Mouse (Mus musculus): Measurements from ENCODE around the gene Olfr549. TPM values are rescaled to one million over a fixed set of nuclear protein-coding genes. Genes with fewer than 3 reads are reported as not detected.
A peak's percentile ranks its signal among the peaks of the same experiment; 100 is the strongest.

Olfr549 gene
- polyA plus RNA-seq (2014; fragmentation: Nextera tagmentation; extraction: Ambion mirVana), result not detected in 2 replicates

- Histone ChIP-seq H3K4me1 (ENCODE audit: control insufficient read depth in 2 of 2, insufficient read depth in 2 of 2, low read length in 2 of 2) (no peaks in the 10 kb centered on the region), H3K27me3 (ENCODE audit: control insufficient read depth, insufficient read depth, low read length) (no peaks in the 10 kb centered on the region), H3K4me2 (ENCODE audit: low read length) (no peak within 1 kb of the TSS), H3K9ac (ENCODE audit: low read length) (no peak within 1 kb of the TSS), H3K9me3 (ENCODE audit: control insufficient read depth, low read length) (no peaks in the 10 kb centered on the region), H3K27ac (replicated peaks in 1 of 2; ENCODE audit: control insufficient read depth in 1 of 2, insufficient read depth in 1 of 2, low read depth in 2 of 2, low read length in 2 of 2) (no peak within 1 kb of the TSS), H3K4me3 (ENCODE audit: control insufficient read depth in 1 of 2, insufficient read depth in 1 of 2, low read depth in 1 of 2, low read length in 2 of 2) (no peak within 1 kb of the TSS), H3K36me3 (ENCODE audit: control insufficient read depth, insufficient read depth, low read length) (no peaks in the 10 kb centered on the region)
- no peak for ATAC-seq (ENCODE audit: insufficient number of reproducible peaks, insufficient read depth, low FRiP score, low read depth)
- WGBS, result 80% methylated on average over 3 of the region's 3 CpGs
Observed at GRCm38 (mm10) chr7:102549570-102549969, at the start of gene Olfr549. Gene Olfr549 (plus strand): TSS chr7:102549870.

GRCm38 (mm10) chr7:102501986-102502385 lies 47.7 kb upstream of the Olfr549 start:
- Histone ChIP-seq H3K9ac (ENCODE audit: low read length) (no peak overlapping the region), H3K36me3 (ENCODE audit: control insufficient read depth, insufficient read depth, low read length) (no peaks in the 10 kb centered on the region), H3K9me3 (ENCODE audit: control insufficient read depth, low read length) (no peaks in the 10 kb centered on the region), H3K4me3 (ENCODE audit: control insufficient read depth in 1 of 2, insufficient read depth in 1 of 2, low read depth in 1 of 2, low read length in 2 of 2) (no peak overlapping the region), H3K27me3 (ENCODE audit: control insufficient read depth, insufficient read depth, low read length) (no peaks in the 10 kb centered on the region), H3K4me1 (ENCODE audit: control insufficient read depth in 2 of 2, insufficient read depth in 2 of 2, low read length in 2 of 2) (no peaks in the 10 kb centered on the region), H3K4me2 (ENCODE audit: low read length) (no peak overlapping the region), H3K27ac (replicated peaks in 1 of 2; ENCODE audit: control insufficient read depth in 1 of 2, insufficient read depth in 1 of 2, low read depth in 2 of 2, low read length in 2 of 2) (no peak overlapping the region)
- 73% methylated on average over 5 of the region's 5 CpGs for WGBS
- no peak for ATAC-seq (ENCODE audit: insufficient number of reproducible peaks, insufficient read depth, low FRiP score, low read depth)

GRCm38 (mm10) chr7:102506848-102507247 lies 42.8 kb upstream of the Olfr549 start:
- ATAC-seq (ENCODE audit: insufficient number of reproducible peaks, insufficient read depth, low FRiP score, low read depth), result no peak
- no peak overlapping the region for H3K4me2 ChIP-seq (ENCODE audit: low read length)
- no peak overlapping the region for H3K4me3 ChIP-seq (ENCODE audit: control insufficient read depth in 1 of 2, insufficient read depth in 1 of 2, low read depth in 1 of 2, low read length in 2 of 2)
- H3K4me1 ChIP-seq (ENCODE audit: control insufficient read depth in 2 of 2, insufficient read depth in 2 of 2, low read length in 2 of 2), result no peaks in the 10 kb centered on the region
- no peak overlapping the region for H3K27ac ChIP-seq (replicated peaks in 1 of 2; ENCODE audit: control insufficient read depth in 1 of 2, insufficient read depth in 1 of 2, low read depth in 2 of 2, low read length in 2 of 2)
- 42% methylated on average over 3 of the region's 3 CpGs for WGBS
- H3K27me3 ChIP-seq (ENCODE audit: control insufficient read depth, insufficient read depth, low read length), result peaks cover 4% of the 10 kb centered on the region; the same call in 1 of the 2 replicates
- H3K36me3 ChIP-seq (ENCODE audit: control insufficient read depth, insufficient read depth, low read length), result no peaks in the 10 kb centered on the region
- no peak overlapping the region for H3K9ac ChIP-seq (ENCODE audit: low read length)
- no peaks in the 10 kb centered on the region for H3K9me3 ChIP-seq (ENCODE audit: control insufficient read depth, low read length)

GRCm38 (mm10) chr7:102508066-102508465 lies 41.6 kb upstream of the Olfr549 start:
- no peak for ATAC-seq (ENCODE audit: insufficient number of reproducible peaks, insufficient read depth, low FRiP score, low read depth)
- H3K4me3 ChIP-seq (ENCODE audit: control insufficient read depth in 1 of 2, insufficient read depth in 1 of 2, low read depth in 1 of 2, low read length in 2 of 2), result no peak overlapping the region
- WGBS, result 81% methylated on average over 9 of the region's 9 CpGs
- H3K4me1 ChIP-seq (ENCODE audit: control insufficient read depth in 2 of 2, insufficient read depth in 2 of 2, low read length in 2 of 2), result no peaks in the 10 kb centered on the region
- peaks cover 4% of the 10 kb centered on the region; the same call in 1 of the 2 replicates for H3K27me3 ChIP-seq (ENCODE audit: control insufficient read depth, insufficient read depth, low read length)
- H3K36me3 ChIP-seq (ENCODE audit: control insufficient read depth, insufficient read depth, low read length), result no peaks in the 10 kb centered on the region
- H3K9ac ChIP-seq (ENCODE audit: low read length), result no peak overlapping the region
- H3K27ac ChIP-seq (replicated peaks in 1 of 2; ENCODE audit: control insufficient read depth in 1 of 2, insufficient read depth in 1 of 2, low read depth in 2 of 2, low read length in 2 of 2), result no peak overlapping the region
- H3K9me3 ChIP-seq (ENCODE audit: control insufficient read depth, low read length), result no peaks in the 10 kb centered on the region
- no peak overlapping the region for H3K4me2 ChIP-seq (ENCODE audit: low read length)

- Histone ChIP-seq H3K9me3 (ENCODE audit: control insufficient read depth, low read length) (no peaks in the 10 kb centered on the region), H3K4me1 (ENCODE audit: control insufficient read depth in 2 of 2, insufficient read depth in 2 of 2, low read length in 2 of 2) (no peaks in the 10 kb centered on the region), H3K27me3 (ENCODE audit: control insufficient read depth, insufficient read depth, low read length) (peaks cover 4% of the 10 kb centered on the region; the same call in 1 of the 2 replicates), H3K4me2 (ENCODE audit: low read length) (no peak overlapping the region), H3K4me3 (ENCODE audit: control insufficient read depth in 1 of 2, insufficient read depth in 1 of 2, low read depth in 1 of 2, low read length in 2 of 2) (no peak overlapping the region), H3K36me3 (ENCODE audit: control insufficient read depth, insufficient read depth, low read length) (no peaks in the 10 kb centered on the region), H3K9ac (ENCODE audit: low read length) (no peak overlapping the region), H3K27ac (replicated peaks in 1 of 2; ENCODE audit: control insufficient read depth in 1 of 2, insufficient read depth in 1 of 2, low read depth in 2 of 2, low read length in 2 of 2) (no peak overlapping the region)
- no peak for ATAC-seq (ENCODE audit: insufficient number of reproducible peaks, insufficient read depth, low FRiP score, low read depth)
- WGBS, result 81% methylated on average over 6 of the region's 6 CpGs
Observed at GRCm38 (mm10) chr7:102508666-102509065, 41.0 kb upstream of the Olfr549 start.

- no peaks in the 10 kb centered on the region for H3K36me3 ChIP-seq (ENCODE audit: control insufficient read depth, insufficient read depth, low read length)
- no peak overlapping the region for H3K27ac ChIP-seq (replicated peaks in 1 of 2; ENCODE audit: control insufficient read depth in 1 of 2, insufficient read depth in 1 of 2, low read depth in 2 of 2, low read length in 2 of 2)
- H3K9me3 ChIP-seq (ENCODE audit: control insufficient read depth, low read length), result no peaks in the 10 kb centered on the region
- no peak overlapping the region for H3K4me2 ChIP-seq (ENCODE audit: low read length)
- H3K9ac ChIP-seq (ENCODE audit: low read length), result no peak overlapping the region
- WGBS, result 92% methylated on average over 7 of the region's 7 CpGs
- peaks cover 13% of the 10 kb centered on the region; the same call in 1 of the 2 replicates for H3K27me3 ChIP-seq (ENCODE audit: control insufficient read depth, insufficient read depth, low read length)
- no peaks in the 10 kb centered on the region for H3K4me1 ChIP-seq (ENCODE audit: control insufficient read depth in 2 of 2, insufficient read depth in 2 of 2, low read length in 2 of 2)
- ATAC-seq (ENCODE audit: insufficient number of reproducible peaks, insufficient read depth, low FRiP score, low read depth), result no peak
- no peak overlapping the region for H3K4me3 ChIP-seq (ENCODE audit: control insufficient read depth in 1 of 2, insufficient read depth in 1 of 2, low read depth in 1 of 2, low read length in 2 of 2)
Observed at GRCm38 (mm10) chr7:102509726-102510125, 39.9 kb upstream of the Olfr549 start.

- Histone ChIP-seq H3K27me3 (ENCODE audit: control insufficient read depth, insufficient read depth, low read length) (peaks cover 13% of the 10 kb centered on the region; the same call in 1 of the 2 replicates), H3K36me3 (ENCODE audit: control insufficient read depth, insufficient read depth, low read length) (no peaks in the 10 kb centered on the region), H3K4me3 (ENCODE audit: control insufficient read depth in 1 of 2, insufficient read depth in 1 of 2, low read depth in 1 of 2, low read length in 2 of 2) (no peak overlapping the region), H3K9ac (ENCODE audit: low read length) (no peak overlapping the region), H3K9me3 (ENCODE audit: control insufficient read depth, low read length) (no peaks in the 10 kb centered on the region), H3K27ac (replicated peaks in 1 of 2; ENCODE audit: control insufficient read depth in 1 of 2, insufficient read depth in 1 of 2, low read depth in 2 of 2, low read length in 2 of 2) (no peak overlapping the region), H3K4me1 (ENCODE audit: control insufficient read depth in 2 of 2, insufficient read depth in 2 of 2, low read length in 2 of 2) (peaks cover 2 to 8% of the 10 kb centered on the region in 2 experiments; a peak in 3 of 4 replicates), H3K4me2 (ENCODE audit: low read length) (no peak overlapping the region)
- no peak for ATAC-seq (ENCODE audit: insufficient number of reproducible peaks, insufficient read depth, low FRiP score, low read depth)
- WGBS, result 86% methylated on average over 10 of the region's 10 CpGs
Observed at GRCm38 (mm10) chr7:102511927-102512326, 37.7 kb upstream of the Olfr549 start.

GRCm38 (mm10) chr7:102512814-102513435 lies 36.7 kb upstream of the Olfr549 start:
- peaks cover 13% of the 10 kb centered on the region; the same call in 1 of the 2 replicates for H3K27me3 ChIP-seq (ENCODE audit: control insufficient read depth, insufficient read depth, low read length)
- 2% methylated on average over 54 of the region's 54 CpGs for WGBS
- H3K9ac ChIP-seq (ENCODE audit: low read length), result peak overlapping the region; percentile 80
- H3K4me1 ChIP-seq (ENCODE audit: control insufficient read depth in 2 of 2, insufficient read depth in 2 of 2, low read length in 2 of 2), result peaks cover 2 to 8% of the 10 kb centered on the region in 2 experiments; a peak in 3 of 4 replicates
- no peaks in the 10 kb centered on the region for H3K9me3 ChIP-seq (ENCODE audit: control insufficient read depth, low read length)
- peak overlapping the region; percentile 50 to 53 for H3K4me3 ChIP-seq (ENCODE audit: control insufficient read depth in 1 of 2, insufficient read depth in 1 of 2, low read depth in 1 of 2, low read length in 2 of 2)
- ATAC-seq (ENCODE audit: insufficient number of reproducible peaks, insufficient read depth, low FRiP score, low read depth), result peak; percentile 87; the same call in 1 of the 2 replicates
- H3K27ac ChIP-seq (replicated peaks in 1 of 2; ENCODE audit: control insufficient read depth in 1 of 2, insufficient read depth in 1 of 2, low read depth in 2 of 2, low read length in 2 of 2), result no peak overlapping the region
- H3K36me3 ChIP-seq (ENCODE audit: control insufficient read depth, insufficient read depth, low read length), result no peaks in the 10 kb centered on the region
- peak overlapping the region; percentile 94 for H3K4me2 ChIP-seq (ENCODE audit: low read length)

Measured in heart, embryonic 14.5 days (tissue).